Mouse (Mus musculus): ENCODE results near the gene Gm10974. TPM values are rescaled to one million over a fixed set of nuclear protein-coding genes. Genes with fewer than 3 reads are reported as not detected.
A peak's percentile ranks its signal among the peaks of the same experiment; 100 is the strongest.

The Gm10974 gene
- polyA plus RNA-seq, 1 experiment from 2014 or later, result not detected

DNA sequence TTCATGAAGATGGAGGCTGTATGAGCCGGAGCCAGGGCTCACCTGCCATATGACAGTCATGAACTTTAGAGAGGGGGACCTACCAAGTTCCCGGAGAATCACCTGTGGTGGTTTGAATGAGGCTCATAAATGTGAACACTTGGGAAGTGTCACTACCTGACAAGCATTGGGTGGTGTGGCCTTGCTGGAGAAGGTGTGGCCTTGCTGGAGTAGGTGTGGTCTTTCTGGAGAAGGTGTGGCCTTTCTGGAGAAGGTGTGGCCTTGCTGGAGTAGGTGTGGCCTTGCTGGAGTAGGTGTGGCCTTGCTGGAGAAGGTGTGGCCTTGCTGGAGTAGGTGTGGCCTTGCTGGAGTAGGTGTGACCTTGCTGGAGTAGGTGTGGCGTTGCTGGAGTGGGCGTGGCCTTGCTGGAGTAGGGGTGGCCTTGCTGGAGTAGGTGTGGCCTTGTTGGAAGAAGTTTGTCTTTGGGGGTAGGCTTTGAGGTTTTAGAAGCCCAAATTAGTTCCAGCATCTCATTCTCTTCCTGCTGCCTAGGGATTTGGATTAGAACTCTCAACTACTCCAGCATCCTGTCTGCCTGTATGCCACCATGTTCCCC is 31.7 kb upstream of the Gm10974 start:
- Histone ChIP-seq H3K4me1 (replicated peaks; ENCODE audit: control insufficient read depth, insufficient read depth, low read length) (no peaks in the 10 kb centered on the region; the same call in 1 of the 2 replicates), H3K4me3 (ENCODE audit: low read depth, low read length) (no peak overlapping the region), H3K4me2 (ENCODE audit: low read depth, low read length, severe bottlenecking) (no peak overlapping the region), H3K36me3 (ENCODE audit: control insufficient read depth, insufficient read depth, low read length) (no peaks in the 10 kb centered on the region; the same call in 1 of the 2 replicates), H3K27ac (ENCODE audit: low read depth, low read length) (no peak overlapping the region), H3K9ac (ENCODE audit: low read length) (no peak overlapping the region), H3K9me3 (ENCODE audit: control insufficient read depth, low read length) (no peaks in the 10 kb centered on the region), H3K27me3 (ENCODE audit: control insufficient read depth, insufficient read depth, low read length) (no peaks in the 10 kb centered on the region)
- no peak for DNase-seq (ENCODE audit: low spot score)
- 86% methylated on average over 4 of the region's 4 CpGs for WGBS
- ATAC-seq (replicated peaks; ENCODE audit: low FRiP score), result no peak

DNA sequence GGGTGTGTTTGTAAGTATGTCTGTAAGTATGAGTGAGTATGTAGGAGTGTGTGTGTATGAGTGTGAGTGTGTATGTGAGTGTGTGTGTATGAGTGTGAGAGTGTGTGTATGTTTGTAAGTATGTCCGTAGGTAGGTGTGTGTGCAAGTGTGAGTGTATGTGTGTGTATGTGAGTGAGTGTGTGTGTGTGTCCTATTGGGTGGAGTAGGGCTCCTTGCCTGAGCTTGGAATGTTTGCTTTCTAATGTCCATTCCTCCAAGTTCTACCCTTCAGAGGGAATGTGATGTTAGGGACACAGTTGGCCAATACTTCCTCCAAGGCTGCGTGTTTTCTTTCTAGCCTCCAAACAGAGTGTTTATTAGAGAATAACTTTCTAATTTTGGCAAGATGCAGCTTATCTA is 28.8 kb upstream of the Gm10974 start:
- 87% methylated on average over 2 of the region's 2 CpGs for WGBS
- Histone ChIP-seq H3K9me3 (ENCODE audit: control insufficient read depth, low read length) (no peaks in the 10 kb centered on the region), H3K27ac (ENCODE audit: low read depth, low read length) (no peak overlapping the region), H3K4me3 (ENCODE audit: low read depth, low read length) (no peak overlapping the region), H3K4me2 (ENCODE audit: low read depth, low read length, severe bottlenecking) (no peak overlapping the region), H3K27me3 (ENCODE audit: control insufficient read depth, insufficient read depth, low read length) (no peaks in the 10 kb centered on the region), H3K36me3 (ENCODE audit: control insufficient read depth, insufficient read depth, low read length) (no peaks in the 10 kb centered on the region; the same call in 1 of the 2 replicates), H3K4me1 (replicated peaks; ENCODE audit: control insufficient read depth, insufficient read depth, low read length) (no peaks in the 10 kb centered on the region; the same call in 1 of the 2 replicates), H3K9ac (ENCODE audit: low read length) (no peak overlapping the region)
- no peak for ATAC-seq (replicated peaks; ENCODE audit: low FRiP score)
- DNase-seq (ENCODE audit: low spot score), result no peak

- H3K4me3 ChIP-seq (ENCODE audit: low read depth, low read length), result no peak overlapping the region
- H3K9ac ChIP-seq (ENCODE audit: low read length), result no peak overlapping the region
- DNase-seq (ENCODE audit: low spot score) (no peak), ATAC-seq (replicated peaks; ENCODE audit: low FRiP score) (no peak)
- no peaks in the 10 kb centered on the region for H3K27me3 ChIP-seq (ENCODE audit: control insufficient read depth, insufficient read depth, low read length)
- no peaks in the 10 kb centered on the region; the same call in 1 of the 2 replicates for H3K4me1 ChIP-seq (replicated peaks; ENCODE audit: control insufficient read depth, insufficient read depth, low read length)
- H3K27ac ChIP-seq (ENCODE audit: low read depth, low read length), result no peak overlapping the region
- no peaks in the 10 kb centered on the region for H3K36me3 ChIP-seq (ENCODE audit: control insufficient read depth, insufficient read depth, low read length)
- no peaks in the 10 kb centered on the region for H3K9me3 ChIP-seq (ENCODE audit: control insufficient read depth, low read length)
- 61% methylated on average over 5 of the region's 5 CpGs for WGBS
- no peak overlapping the region for H3K4me2 ChIP-seq (ENCODE audit: low read depth, low read length, severe bottlenecking)
Observed at GRCm38 (mm10) chr7:66339625-66340024, 26.1 kb upstream of the Gm10974 start.

- H3K27ac ChIP-seq (ENCODE audit: low read depth, low read length), result no peak overlapping the region
- no peak overlapping the region for H3K9ac ChIP-seq (ENCODE audit: low read length)
- no peak overlapping the region for H3K4me3 ChIP-seq (ENCODE audit: low read depth, low read length)
- WGBS, result 57% methylated on average over 3 of the region's 3 CpGs
- H3K27me3 ChIP-seq (ENCODE audit: control insufficient read depth, insufficient read depth, low read length), result no peaks in the 10 kb centered on the region
- no peaks in the 10 kb centered on the region; the same call in 1 of the 2 replicates for H3K4me1 ChIP-seq (replicated peaks; ENCODE audit: control insufficient read depth, insufficient read depth, low read length)
- H3K9me3 ChIP-seq (ENCODE audit: control insufficient read depth, low read length), result no peaks in the 10 kb centered on the region
- no peak overlapping the region for H3K4me2 ChIP-seq (ENCODE audit: low read depth, low read length, severe bottlenecking)
- ATAC-seq (replicated peaks; ENCODE audit: low FRiP score) (no peak), DNase-seq (ENCODE audit: low spot score) (no peak)
- H3K36me3 ChIP-seq (ENCODE audit: control insufficient read depth, insufficient read depth, low read length), result no peaks in the 10 kb centered on the region
Observed at GRCm38 (mm10) chr7:66340044-66340443, 25.7 kb upstream of the Gm10974 start.

DNA sequence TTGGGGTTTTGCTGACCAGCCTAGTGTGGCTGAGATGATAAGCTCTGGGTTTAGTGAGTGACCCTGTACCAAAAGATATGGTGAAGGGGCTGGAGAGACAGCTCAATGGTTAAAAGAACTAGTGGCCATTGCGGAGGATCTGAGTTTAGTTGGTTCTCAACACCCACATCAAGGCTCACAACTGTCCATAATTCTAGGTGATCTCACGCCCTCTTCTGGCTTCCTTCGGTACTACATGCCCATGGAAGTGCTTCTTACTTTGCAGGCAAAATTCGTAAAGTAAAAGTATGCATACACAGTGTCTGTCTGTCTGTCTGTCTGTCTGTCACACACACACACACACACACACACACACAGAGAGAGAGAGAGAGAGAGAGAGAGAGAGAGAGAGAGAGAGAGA is 23.4 kb upstream of the Gm10974 start:
- 34% methylated on average over 4 of the region's 4 CpGs for WGBS
- Histone ChIP-seq H3K4me1 (replicated peaks; ENCODE audit: control insufficient read depth, insufficient read depth, low read length) (no peaks in the 10 kb centered on the region; the same call in 1 of the 2 replicates), H3K9ac (ENCODE audit: low read length) (no peak overlapping the region), H3K27me3 (ENCODE audit: control insufficient read depth, insufficient read depth, low read length) (no peaks in the 10 kb centered on the region), H3K36me3 (ENCODE audit: control insufficient read depth, insufficient read depth, low read length) (no peaks in the 10 kb centered on the region), H3K27ac (ENCODE audit: low read depth, low read length) (no peak overlapping the region), H3K4me3 (ENCODE audit: low read depth, low read length) (no peak overlapping the region), H3K9me3 (ENCODE audit: control insufficient read depth, low read length) (no peaks in the 10 kb centered on the region), H3K4me2 (ENCODE audit: low read depth, low read length, severe bottlenecking) (no peak overlapping the region)
- no peak for ATAC-seq (replicated peaks; ENCODE audit: low FRiP score)
- DNase-seq (ENCODE audit: low spot score), result peak; percentile 75

GRCm38 (mm10) chr7:66342831-66343230 is 22.9 kb upstream of the Gm10974 start:
- no peaks in the 10 kb centered on the region for H3K27me3 ChIP-seq (ENCODE audit: control insufficient read depth, insufficient read depth, low read length)
- H3K36me3 ChIP-seq (ENCODE audit: control insufficient read depth, insufficient read depth, low read length), result no peaks in the 10 kb centered on the region
- H3K9me3 ChIP-seq (ENCODE audit: control insufficient read depth, low read length), result no peaks in the 10 kb centered on the region
- H3K4me1 ChIP-seq (replicated peaks; ENCODE audit: control insufficient read depth, insufficient read depth, low read length), result no peaks in the 10 kb centered on the region; the same call in 1 of the 2 replicates
- WGBS, result 84% methylated on average over 6 of the region's 6 CpGs
- no peak overlapping the region for H3K27ac ChIP-seq (ENCODE audit: low read depth, low read length)
- no peak overlapping the region for H3K4me3 ChIP-seq (ENCODE audit: low read depth, low read length)
- ATAC-seq (replicated peaks; ENCODE audit: low FRiP score), result no peak
- no peak overlapping the region for H3K4me2 ChIP-seq (ENCODE audit: low read depth, low read length, severe bottlenecking)
- no peak for DNase-seq (ENCODE audit: low spot score)
- no peak overlapping the region for H3K9ac ChIP-seq (ENCODE audit: low read length)

DNA sequence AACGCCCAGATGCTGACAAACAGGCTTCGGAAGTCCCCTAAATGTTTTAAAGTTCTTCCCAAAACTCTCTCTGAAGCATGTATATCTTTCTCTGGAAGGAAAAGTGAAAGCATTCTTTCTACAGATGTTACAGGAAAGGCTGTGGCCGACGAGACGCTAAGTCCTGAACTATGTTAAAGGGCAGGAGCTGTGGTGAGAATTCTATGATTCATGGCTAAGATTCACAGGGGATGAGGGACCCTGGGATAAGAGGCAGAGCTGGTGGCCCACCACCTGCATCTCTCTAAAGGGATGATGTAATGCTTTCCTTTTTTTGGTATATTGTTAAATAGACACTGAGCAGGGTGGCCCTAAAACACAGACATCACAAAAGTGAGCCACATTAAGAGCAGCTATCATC is 22.4 kb upstream of the Gm10974 start:
- Histone ChIP-seq H3K4me1 (replicated peaks; ENCODE audit: control insufficient read depth, insufficient read depth, low read length) (no peaks in the 10 kb centered on the region; the same call in 1 of the 2 replicates), H3K36me3 (ENCODE audit: control insufficient read depth, insufficient read depth, low read length) (no peaks in the 10 kb centered on the region), H3K9me3 (ENCODE audit: control insufficient read depth, low read length) (no peaks in the 10 kb centered on the region), H3K27ac (ENCODE audit: low read depth, low read length) (no peak overlapping the region), H3K27me3 (ENCODE audit: control insufficient read depth, insufficient read depth, low read length) (no peaks in the 10 kb centered on the region), H3K4me3 (ENCODE audit: low read depth, low read length) (no peak overlapping the region), H3K9ac (ENCODE audit: low read length) (no peak overlapping the region), H3K4me2 (ENCODE audit: low read depth, low read length, severe bottlenecking) (no peak overlapping the region)
- ATAC-seq (replicated peaks; ENCODE audit: low FRiP score) (no peak), DNase-seq (ENCODE audit: low spot score) (no peak)
- WGBS, result 92% methylated on average over 5 of the region's 5 CpGs

DNA sequence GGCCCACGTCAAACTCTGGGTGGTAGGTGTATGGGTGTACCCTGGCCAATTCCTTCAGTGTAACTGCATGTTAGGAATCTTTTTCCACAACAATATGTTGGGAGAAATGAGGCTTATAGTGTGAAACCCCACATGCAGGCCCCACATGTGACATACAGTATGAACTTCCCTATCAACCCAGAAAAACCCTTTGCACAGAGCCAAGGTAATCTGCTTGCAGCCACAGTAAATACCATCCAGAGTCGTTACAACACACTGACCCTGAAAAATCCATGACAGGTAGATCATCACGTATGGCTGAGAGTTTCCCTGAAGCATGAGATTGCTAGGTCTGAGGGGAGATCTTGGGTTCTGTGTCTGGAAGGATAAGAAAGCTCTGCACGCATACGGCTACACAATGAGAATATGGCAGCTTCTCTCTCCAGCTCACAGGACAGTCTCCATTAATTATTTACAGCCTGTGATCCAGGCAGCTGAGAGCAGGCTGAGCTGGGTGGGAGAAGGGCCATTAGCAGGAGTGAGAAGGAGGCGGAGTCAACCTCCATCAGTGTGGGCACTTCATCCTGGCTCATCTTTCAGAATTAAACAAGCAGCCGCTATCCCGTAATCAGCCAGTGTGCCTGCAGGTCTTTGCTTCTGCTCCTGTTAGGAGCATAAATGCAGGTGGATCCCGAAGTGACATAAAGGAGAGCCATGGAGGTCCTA is 18.6 kb upstream of the Gm10974 start:
- WGBS, result 58% methylated on average over 9 of the region's 9 CpGs
- H3K9ac ChIP-seq (ENCODE audit: low read length), result no peak overlapping the region
- H3K4me1 ChIP-seq (replicated peaks; ENCODE audit: control insufficient read depth, insufficient read depth, low read length), result no peaks in the 10 kb centered on the region
- H3K4me3 ChIP-seq (ENCODE audit: low read depth, low read length), result no peak overlapping the region
- 0 out of 2 replicates have a peak overlapping the region, but pooled peaks have one; percentile 15 for H3K27ac ChIP-seq (ENCODE audit: low read depth, low read length)
- DNase-seq (ENCODE audit: low spot score) (peak; percentile 52), ATAC-seq (replicated peaks; ENCODE audit: low FRiP score) (no peak)
- H3K4me2 ChIP-seq (ENCODE audit: low read depth, low read length, severe bottlenecking), result no peak overlapping the region
- no peaks in the 10 kb centered on the region for H3K9me3 ChIP-seq (ENCODE audit: control insufficient read depth, low read length)
- no peaks in the 10 kb centered on the region for H3K36me3 ChIP-seq (ENCODE audit: control insufficient read depth, insufficient read depth, low read length)
- H3K27me3 ChIP-seq (ENCODE audit: control insufficient read depth, insufficient read depth, low read length), result no peaks in the 10 kb centered on the region

DNA sequence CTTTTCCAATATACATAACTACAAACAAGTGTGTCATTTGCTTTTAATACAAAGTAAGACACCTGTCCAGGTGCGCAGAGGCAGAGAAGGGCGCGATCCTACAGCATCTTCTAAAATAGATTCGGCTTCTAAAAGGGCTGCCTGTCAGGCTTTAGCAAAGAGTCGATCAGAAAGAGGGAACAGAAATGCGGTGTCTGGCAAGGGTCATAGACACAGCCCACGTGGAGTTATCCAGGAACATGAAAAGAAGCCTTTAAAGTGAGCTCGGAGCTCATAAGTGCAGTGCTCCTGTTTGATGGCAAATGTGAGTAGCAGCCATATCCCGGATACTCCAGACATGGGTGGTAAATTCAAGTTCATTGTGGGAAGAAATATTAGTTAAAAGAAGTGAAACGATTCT is 17.1 kb upstream of the Gm10974 start:
- Histone ChIP-seq H3K27ac (ENCODE audit: low read depth, low read length) (no peak overlapping the region), H3K4me2 (ENCODE audit: low read depth, low read length, severe bottlenecking) (no peak overlapping the region), H3K9me3 (ENCODE audit: control insufficient read depth, low read length) (no peaks in the 10 kb centered on the region), H3K9ac (ENCODE audit: low read length) (no peak overlapping the region), H3K36me3 (ENCODE audit: control insufficient read depth, insufficient read depth, low read length) (no peaks in the 10 kb centered on the region), H3K27me3 (ENCODE audit: control insufficient read depth, insufficient read depth, low read length) (no peaks in the 10 kb centered on the region), H3K4me1 (replicated peaks; ENCODE audit: control insufficient read depth, insufficient read depth, low read length) (no peaks in the 10 kb centered on the region), H3K4me3 (ENCODE audit: low read depth, low read length) (no peak overlapping the region)
- DNase-seq (ENCODE audit: low spot score) (no peak), ATAC-seq (replicated peaks; ENCODE audit: low FRiP score) (no peak)
- 88% methylated on average over 10 of the region's 10 CpGs for WGBS
